Mouse (Mus musculus) urinary bladder, postnatal 10 days (tissue): Measurements from ENCODE around the gene Alad.

Experiments used
- DNase-seq: peaks from one replicate; pipeline ENCODE4 v3.0.0; 2022; ENCODE audit warnings: low spot score

Gene Alad

DNA sequence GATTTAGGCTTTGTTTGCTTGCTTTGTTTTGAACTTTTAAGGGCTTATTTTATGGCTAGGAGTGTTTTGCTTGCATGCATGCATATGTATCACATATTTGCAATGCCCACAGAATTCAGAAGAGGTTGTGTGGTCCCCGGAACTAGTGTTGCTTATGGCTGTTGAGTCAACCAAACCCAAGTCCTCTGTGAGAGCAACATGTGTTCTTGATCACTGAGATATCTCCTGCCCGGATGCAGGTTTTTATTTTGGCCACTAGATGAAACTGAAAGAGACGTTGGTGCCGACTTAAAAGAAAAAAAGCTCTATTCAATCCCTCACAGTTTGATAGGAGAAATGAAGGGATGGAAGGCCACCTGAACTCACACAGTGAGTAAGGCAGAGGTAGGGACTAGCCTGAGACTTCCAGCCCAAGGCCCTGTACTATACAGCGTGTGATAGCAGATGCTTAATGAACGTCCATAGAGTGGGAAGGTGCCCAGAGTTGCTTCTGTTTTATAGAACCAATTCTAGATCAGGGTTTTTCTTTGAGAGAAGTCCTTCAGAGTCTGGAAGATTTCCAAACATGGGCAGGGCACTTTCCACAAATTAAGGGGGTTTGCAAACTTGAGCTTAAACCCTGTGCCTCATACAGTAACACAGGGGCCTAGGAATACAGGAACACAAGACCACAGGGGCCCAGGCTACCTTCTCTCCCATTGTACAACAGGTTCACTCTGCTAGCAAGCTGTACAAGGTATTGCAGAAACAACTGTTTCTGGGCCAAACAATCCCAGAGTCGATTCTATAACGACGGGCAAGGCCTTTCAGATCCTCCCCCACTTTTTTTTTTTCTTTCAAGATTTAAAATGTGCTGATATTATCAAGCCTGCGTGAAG is 1.9 kb downstream of the Alad start:
- no peak for DNase-seq

DNA sequence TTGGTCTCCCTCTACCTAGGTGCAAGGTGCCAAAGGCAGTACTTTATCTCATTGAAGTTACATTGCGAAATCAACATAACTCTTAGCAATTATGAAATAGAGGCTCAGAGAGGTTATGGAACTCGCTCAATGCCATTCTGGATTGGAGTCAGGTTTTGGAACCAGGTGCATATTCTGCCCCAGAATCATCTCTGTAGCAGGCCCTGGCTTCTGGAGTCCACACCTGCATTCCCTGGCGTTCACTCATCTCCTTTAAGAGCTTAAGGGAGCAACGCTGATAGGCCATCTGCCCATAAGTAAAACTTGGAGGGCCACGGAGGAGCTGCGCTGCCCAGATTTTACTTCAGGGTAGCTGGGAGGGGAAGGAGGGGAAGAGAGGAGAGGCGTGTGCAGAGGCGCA is 2.7 kb downstream of the Alad start:
- no peak for DNase-seq

DNA sequence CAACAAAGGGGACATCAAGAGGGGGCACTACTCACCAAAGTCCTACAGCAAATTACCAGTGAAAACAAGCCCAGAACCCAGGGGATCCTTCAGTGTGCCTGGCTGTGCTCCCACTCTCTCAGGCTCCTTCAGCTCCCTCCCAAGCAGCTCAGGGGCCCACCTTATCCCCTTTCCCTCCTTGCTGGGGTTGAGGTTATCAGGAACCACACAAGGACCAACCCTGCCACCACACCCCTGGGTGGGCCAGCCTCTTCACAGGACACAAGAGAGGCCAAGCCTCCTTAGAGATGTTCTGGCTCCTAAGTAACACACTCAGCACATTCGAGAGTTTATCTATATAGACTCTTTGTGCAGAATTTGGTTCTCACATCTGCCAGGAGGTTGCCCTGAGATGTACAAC is 3.1 kb downstream of the Alad start:
- no peak for DNase-seq

DNA sequence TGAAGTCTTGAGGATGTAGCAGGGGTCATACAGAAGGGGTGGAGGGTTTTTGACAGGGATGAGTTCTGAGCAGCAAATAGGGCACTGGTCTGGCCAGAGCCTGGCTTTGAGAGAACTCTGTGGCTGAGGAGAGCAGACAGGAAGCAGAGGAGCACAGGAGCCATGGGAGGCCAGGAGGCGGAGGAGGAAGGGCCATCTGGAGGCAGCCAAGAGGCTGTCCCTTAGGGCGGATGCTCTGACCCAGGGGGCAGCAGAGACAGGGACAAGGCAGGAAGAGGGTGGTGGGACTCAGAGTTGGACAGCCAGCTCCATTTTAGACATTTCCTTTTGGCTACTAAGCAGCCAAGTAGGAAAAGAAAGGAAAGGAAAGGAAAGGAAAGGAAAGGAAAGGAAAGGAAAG is 3.6 kb downstream of the Alad start:
- no peak for DNase-seq

DNA sequence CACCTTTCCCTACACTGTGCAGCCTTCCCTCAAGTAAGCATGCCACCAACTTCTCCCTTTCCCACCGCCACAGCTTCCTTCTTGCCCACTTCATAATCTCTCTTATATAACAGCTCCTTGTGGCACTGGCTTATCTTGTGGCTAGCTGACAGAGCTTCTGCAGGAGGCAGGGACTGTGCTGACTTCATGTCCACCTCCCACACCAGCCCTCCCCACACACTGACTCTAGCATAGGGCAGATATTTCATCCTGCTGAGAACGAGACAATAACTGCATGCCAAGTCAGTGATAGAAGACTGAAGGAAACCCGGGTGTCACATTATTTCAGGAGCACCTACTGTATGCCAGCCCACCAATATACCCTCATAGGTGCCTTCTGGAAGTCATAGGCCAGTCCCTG is 4.2 kb downstream of the Alad start:
- no peak for DNase-seq

DNA sequence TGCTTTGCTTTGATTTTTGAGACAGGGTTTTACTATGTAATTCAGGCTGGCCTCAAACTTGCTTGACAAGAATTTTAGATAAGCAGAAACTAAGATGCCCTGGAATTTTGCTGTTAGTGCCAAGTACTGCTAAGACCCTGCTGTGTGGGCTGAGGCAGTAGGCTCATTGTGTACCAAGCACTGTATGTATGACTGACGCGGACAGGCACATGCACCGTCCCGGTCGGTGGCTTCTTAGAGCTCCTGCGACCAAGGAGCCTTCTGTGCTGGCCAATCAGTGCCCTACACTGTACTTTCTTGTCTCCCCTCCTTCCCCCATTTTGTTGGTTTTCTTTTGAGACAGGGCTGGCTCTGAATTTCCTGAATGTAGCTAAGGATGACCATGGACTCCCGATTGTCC is 4.7 kb downstream of the Alad start:
- no peak for DNase-seq

DNA sequence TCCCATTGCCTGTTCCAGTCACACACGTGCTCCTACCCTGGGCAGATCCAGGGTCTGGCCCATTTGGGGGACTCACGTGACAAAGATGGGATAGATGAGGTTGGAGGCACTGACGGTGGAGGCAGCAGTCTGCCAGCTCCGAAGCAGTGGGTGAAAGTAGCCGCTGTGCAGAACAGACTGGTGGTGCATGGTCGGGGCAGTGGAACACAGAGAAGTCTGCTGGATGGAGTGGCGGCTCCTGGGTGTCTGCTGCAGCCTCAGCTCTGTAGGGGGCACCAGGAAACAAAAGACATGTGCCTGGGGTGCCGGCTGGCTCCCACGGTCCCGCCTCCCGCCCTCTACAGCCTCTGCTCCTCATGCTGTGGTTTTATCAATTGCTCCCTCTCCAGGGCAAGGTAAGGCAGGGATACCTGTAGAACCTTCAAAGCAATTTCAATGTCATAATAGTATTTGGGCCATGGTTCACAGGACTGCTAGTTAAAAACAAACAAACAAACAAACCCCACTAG is 5.7 kb downstream of the Alad start:
- no peak for DNase-seq

DNA sequence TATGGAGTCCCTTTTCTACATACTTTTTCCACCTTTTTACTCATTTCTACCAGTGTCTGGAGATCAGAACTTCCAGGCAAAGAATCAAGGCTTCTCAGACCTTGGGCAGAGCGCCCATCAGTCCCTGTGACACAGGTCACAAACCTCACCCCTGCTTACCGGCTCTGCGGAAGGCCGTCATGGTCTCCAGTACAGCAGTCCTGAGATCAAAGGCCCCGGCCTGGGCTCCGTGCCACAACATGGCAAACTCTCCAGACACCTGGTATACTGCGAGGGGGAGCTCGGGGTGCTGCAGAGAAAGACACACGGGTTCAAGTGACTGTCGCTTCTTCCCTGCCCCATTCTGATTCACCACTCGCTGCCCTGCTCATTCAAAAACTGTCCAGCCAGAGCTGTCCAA is 9.8 kb downstream of the Alad start:
- no peak for DNase-seq

DNA sequence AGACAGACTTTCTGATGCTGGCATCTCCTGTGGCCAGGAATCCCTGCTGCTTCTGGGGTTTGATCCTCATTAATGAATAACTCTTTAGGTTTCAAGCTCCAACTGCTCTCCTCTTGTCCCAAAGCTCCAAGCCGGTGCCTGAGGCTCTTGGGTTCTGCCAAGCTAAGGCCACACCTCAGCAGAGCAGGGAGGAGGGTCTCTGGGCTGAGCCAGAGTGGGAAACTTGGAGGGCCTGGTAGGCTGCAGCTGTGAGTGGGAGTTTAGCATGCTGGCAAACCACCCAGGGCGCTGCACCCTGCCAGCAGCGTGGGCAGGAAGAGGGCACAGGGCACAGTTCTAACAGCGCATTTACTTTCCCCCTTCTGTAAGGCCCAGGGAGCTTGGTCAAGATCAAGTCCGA is 10.9 kb downstream of the Alad start:
- no peak for DNase-seq

DNA sequence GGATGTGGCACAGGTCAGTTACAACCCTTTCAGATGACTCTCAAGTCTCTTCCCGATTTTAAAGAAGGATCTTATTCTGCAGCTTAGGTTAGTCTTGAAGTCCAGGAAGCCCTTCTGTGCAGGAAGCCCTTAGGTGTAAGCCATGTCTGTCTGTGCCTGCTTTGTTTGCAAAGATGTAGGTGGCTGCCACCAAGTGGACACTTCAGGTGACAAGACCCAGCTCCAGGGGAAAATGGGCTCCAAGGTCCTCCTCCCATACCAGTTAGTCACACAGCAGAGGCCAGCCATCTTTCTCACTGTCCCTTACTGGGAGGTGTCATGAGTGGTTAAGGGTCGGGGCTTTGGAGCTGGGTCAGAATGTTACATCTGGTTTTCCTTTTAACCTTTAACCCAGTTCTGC is 12.9 kb downstream of the Alad start:
- DNase-seq = no peak

DNA sequence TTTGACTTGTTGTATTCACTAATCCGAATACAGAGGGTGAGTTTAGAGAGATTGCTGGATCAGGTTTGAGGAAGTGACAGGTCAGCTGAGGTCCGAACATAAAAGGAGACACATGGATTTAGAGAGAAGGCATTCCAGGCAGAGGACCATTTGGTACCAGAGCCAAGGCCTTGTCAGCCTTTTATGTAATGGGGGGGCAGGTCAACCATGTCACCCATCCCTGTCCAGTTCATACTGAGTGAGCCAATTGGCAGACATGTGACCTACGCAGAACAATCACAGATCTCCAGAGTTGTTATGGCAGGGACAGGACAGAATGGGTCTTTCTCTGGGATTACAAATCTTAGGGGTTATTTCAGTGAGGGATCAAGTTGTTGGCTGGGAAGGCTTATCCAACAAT is 13.7 kb downstream of the Alad start:
- no peak for DNase-seq

DNA sequence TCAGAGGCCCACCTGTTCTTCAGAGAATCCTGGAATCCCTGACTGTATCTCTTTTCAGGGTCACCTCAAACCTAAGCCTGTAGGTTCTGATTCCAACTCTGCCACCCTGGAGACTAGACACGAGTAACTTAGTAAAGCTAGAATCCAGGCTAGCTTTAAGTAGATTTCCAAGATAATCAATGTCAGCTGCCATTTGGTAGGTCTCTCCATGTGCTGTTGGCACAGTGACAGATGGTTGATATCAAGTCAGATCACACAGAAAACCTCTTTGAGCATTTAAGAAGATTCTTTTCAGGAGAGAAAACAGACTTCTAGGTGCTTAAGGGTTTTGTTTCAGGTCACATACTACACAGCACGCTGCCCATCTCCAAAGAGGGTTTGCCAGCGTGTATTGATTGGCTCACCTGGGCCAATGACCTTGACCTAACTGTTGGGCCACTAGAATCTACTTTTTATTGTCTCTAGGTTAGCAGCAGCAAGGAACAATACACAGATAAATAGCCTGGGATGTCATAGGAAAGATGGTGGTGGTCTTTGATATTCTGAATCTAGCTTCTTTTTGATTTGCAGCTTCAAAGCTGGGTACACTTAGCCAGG is 16.2 kb downstream of the Alad start, which contains the start of gene Hdhd3:
Gene Hdhd3 (minus strand): TSS at position 94 of the 597 bp plus-strand sequence.
- DNase-seq = no peak

DNA sequence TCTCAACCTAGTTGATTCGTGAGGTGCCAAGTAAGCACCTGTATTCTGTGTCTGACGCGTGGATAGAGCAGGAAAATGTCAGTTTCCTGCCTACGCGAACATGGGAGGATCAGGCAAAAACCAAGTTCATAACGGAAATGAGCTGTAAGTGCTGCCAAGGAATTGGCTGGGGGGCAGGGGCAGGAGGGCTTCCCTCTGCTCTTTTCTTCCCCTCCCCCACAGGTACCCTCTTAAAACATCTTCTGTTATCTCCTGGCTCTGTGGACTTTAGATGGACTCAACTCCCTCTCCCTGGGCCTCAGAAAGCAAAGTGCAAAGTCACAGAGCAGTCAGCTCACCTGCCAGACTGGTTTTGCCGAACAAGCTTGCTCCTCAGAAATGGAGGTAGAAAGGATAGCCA is 16.7 kb downstream of the Alad start:
- DNase-seq = no peak

DNA sequence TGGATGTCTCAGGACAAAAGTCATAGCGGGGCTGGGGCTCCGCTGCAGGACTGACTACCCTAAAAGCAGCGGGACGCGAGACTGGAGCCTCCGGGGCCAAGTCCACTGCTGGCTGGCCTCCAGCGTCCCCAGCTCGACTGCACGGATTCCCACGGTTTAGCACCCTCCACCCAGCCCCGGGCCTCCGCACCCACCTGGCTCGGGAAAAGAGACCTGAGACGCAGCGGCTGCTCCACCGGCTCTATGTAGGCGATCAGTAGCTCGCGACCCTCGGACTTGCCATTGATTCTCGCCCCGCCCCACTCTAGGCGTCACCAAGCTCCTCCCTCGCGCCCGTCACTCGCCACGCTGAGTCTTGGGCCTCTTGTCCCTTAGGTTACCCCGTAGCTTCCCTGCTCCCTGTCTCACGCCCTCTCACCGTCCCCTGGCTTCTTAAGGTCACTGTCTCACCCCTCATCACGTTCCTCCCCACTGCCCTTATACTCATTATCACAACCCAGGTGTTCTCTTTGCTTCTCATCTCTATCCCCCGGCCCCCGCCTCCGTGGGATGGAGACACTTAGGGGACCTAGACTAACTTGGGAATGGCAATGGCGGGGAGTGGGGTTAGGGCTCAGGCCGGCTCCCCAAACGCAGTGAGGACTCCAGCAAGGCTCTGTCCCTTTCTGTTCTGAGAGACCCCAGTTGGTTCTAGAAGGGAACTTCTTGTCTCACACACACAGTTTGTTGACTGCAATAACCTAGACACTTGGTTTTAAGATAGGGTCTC is 17.6 kb downstream of the Alad start:
- DNase-seq = peak; percentile 60

DNA sequence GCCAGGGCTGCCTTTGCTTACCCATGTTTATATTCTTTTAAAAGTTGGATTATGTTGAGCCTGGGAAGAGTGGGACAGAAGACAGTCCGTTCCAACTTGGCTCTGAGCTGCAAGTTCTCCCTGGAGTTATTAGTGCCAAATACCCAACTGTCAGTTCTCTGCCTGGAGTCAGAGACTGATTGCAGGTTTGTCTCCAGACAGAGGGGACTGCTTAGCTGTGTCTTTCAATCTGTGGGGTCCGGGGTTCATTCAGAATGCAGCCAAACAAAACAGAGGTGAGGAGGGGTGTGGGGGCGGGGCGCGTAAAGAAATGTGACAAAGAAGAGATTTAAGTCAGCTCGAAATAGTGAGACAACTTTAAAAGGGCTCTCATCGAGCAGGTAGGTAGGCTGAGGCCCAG is 18.2 kb downstream of the Alad start:
- DNase-seq = no peak

DNA sequence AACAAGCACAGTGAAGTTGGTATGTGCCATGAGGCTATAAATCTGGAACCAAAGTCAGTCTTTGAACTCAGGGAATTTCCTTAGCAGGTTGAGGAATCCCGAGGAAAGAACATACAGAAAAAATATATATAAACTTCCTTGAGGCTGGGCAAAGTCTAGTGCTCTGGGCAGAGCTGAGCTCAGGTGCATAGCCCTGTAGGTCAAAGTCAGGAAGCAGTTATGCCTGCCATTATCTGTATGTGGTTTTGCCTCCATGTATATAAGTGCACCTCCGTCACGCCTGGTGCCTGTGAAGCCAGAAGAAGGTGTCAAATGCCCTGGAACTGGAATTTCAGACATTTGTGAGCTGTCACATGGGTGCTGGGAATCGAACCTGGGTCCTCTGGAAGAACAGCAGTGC is 18.9 kb downstream of the Alad start:
- DNase-seq = no peak

DNA sequence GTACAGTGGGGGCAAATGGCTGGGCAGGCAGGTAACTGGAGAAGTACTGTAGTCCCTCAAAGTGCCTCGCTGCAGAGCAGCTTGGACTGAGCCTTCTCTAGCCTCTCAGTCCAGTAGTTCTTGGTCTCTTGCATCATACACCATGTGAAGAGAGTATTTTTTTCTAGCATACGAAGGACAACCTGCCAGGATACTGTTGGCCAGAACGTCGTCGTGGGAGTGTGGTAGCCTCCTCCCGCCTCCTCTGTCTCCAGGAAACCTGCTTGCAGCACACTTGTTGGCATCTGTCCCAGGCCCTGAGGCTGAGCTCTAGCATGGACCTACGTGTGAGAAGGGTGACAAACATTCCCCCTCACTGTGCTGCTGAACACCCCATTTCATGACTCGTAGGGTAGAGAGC is 22.9 kb downstream of the Alad start:
- DNase-seq = no peak

DNA sequence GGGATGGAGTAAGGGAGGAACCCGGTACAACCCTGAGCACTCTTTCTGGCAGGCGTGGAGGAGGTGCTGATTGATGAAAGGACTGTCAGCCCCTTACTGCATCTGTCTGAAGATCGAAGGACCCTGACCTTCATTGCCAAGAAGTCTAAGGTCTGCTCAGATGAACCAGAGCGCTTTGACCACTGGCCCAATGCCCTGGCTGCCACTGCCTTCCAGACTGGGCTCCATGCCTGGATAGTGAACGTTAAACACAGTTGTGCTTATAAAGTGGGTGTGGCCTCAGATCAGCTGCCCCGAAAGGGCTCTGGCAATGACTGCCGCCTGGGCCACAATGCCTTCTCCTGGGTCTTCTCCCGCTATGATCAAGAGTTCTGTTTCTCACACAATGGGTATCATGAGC is 23.8 kb downstream of the Alad start:
- no peak for DNase-seq

DNA sequence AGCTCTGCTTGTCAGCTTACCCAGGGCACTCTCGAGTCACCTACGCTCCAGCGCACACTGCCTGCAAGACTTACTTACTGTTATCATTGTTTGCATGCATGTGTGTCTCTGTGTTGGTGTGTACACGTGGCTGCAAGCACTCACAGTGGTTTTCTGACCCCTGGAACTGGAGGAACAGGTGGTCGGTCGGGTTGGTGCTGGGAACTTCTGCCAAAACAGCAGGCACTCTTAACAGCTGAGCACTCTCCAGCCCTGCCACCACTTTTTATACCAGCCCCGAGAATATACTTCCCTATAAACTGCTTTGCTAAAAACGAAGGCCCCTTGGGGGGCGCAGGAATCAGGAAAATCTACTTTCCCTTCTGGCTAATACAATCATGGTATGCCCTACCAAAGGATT is 25.5 kb downstream of the Alad start:
- DNase-seq = no peak

DNA sequence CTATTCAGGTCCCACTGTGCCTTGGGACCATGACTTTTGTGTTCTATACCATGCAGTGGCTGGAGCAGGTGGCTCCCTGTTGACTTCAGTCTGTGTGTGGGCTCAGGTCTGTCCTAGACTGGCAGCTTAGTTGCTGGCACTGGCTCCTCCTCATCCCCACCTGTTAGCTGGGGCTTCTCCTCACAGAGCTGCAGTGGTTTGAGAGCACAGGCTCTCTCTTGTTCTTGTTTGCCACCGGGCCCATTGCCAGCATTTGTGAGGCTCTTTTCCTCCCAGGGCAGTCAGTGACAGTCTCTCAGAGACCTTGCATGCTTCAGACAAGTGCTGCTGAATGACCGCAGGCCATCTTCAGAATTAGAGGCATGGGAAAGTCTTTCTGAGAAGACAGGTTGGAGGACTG is 27.0 kb downstream of the Alad start:
- DNase-seq = no peak

DNA sequence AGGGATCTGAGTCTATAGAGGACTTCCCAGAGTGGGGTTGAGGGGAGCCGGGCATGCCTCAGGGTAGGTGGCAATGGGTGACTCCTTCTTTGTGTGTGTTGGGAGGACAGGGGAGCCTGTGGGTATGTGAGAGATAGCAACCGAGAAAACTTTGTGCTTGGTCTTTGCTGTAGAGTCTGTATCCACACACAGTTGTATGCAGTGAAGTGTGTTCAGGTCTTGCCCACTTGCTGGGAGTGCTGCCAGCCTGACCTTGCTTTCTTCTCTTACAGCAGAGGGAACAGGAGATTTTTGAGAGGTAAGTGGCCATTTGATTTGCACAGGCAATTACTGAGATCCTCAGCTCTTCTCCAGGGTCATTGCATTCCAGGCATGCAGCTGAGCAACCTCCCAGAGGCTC is 31.8 kb downstream of the Alad start:
- no peak for DNase-seq

DNA sequence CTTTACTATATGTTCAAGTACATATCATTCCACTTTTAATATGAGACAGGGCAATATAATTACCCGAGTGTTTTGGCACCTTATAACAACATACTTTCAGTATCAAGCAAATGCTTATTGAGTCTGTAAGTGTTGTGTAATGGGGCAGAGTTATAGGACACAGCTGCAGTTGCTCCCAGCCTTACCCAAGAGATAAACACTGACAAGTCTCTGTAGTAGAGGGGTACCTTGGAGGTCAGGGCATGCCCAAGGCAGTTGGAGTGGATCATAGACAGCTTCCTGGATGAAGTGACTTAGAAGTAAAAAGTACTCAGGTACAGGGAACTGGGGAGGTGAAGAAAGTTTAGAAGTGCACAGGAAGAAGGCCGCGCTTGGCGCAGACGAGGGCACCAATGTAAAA is 32.5 kb downstream of the Alad start:
- no peak for DNase-seq

DNA sequence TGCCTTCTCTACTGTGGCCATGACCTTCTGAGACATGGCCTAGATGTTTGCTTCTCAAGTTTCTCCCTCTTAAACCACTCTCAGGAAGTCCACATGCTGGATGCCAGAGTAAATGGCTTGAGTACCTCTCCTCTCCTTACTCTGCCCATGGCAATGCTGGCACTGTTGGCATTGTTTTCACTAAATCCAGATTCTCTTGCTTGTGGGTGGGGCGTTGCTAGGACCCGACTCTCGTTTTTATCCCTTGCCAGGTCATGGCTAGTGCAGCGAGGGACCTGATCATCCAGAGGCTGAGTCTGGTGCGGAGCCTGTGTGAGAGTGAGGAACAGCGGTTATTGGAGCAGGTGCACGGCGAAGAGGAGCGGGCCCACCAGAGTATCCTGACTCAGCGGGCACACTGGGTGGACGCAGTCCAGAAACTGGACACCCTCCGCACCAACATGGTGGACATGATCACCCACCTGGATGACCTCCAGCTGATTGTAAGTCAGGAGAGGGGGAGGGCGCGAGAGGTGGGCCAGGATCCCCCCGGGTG is 33.5 kb downstream of the Alad start:
- DNase-seq = no peak
